Mouse (Mus musculus) thymus, adult 2 months (tissue): ENCODE results near the gene Slc9a9.

ENCODE experiments used
- CTCF ChIP-seq: fragments of 200-500 bp; IDR thresholded peaks from 2 replicates; pipeline ENCODE4 v1.5.1; 2012; ENCODE audit warnings: mild to moderate bottlenecking, control low read depth, low read length, moderate library complexity, borderline replicate concordance; ENCODE audit not compliant: control insufficient read depth, poor library complexity, insufficient read depth; ENCODE audit errors: extremely low read depth
- POLR2A ChIP-seq: fragments of 200-500 bp; IDR thresholded peaks from 2 replicates; pipeline ENCODE4 v1.6.1; 2012; ENCODE audit warnings: mild to moderate bottlenecking, low read length, control low read depth, moderate library complexity; ENCODE audit not compliant: control insufficient read depth, poor library complexity, insufficient read depth; ENCODE audit errors: extremely low read depth

DNA sequence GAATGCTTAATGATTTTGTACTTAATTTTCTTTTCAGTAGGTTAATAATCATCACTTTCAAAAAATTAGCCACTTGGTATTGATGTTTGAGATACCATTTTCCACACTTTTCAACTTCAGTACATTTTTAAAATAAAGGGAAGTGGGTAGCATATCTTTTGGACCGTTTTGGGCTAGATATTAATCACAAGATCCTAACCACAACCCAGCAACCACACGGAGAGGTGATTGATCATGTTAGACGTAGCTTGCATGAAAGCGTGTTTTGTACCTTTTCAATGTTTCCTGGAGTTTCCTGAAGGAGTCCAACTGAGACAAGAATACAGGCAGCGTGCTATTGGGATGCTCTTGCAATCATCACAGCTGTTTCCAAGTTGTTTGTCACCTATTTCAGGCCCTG, 226.2 kb downstream of the Slc9a9 start:
- TF ChIP-seq CTCF (no peak), POLR2A (no peak)
